Mouse (Mus musculus) T-helper 1 cell (primary cell): ENCODE measurements around the gene Itga9.

Experiments used
- in situ Hi-C: fragments of 300-600 bp; cut with MboI, MseI; formaldehyde crosslinking; loops from one replicate; pipeline ENCODE4 v1.15.1; 2025; ENCODE audit warnings: high pct_unique_total_duplicates

Itga9 gene

DNA sequence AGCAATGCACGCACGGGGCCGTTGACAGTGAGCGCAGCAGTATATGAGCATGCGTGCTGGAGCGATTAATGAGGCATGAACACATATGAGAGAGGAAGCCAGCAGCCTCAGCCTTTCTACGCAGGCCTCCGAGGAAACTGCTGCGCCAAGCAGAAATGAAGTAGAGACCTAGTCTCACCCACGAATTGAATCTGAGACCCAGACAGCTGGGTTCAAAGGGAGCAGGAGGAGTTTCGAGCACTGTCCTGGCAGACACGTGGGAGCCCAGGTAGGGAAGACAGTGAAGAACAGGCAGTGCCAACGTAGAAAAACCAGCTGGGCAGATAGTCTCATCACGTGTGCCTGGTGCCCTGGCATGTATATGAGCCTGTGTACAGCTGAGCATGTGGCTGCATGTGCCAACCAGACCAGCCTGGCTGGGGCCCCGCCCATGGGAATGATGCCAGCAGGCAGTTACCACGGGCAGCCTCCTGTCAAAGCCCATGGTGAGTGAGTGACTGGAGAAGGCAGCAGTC is 313.2 kb downstream of the Itga9 start:
- in situ Hi-C loops: loop anchor here (5.0 to 10.0 kb wide), 2 partner anchors 115 to 153 kb away; no protein-coding TSS in a partner anchor

DNA sequence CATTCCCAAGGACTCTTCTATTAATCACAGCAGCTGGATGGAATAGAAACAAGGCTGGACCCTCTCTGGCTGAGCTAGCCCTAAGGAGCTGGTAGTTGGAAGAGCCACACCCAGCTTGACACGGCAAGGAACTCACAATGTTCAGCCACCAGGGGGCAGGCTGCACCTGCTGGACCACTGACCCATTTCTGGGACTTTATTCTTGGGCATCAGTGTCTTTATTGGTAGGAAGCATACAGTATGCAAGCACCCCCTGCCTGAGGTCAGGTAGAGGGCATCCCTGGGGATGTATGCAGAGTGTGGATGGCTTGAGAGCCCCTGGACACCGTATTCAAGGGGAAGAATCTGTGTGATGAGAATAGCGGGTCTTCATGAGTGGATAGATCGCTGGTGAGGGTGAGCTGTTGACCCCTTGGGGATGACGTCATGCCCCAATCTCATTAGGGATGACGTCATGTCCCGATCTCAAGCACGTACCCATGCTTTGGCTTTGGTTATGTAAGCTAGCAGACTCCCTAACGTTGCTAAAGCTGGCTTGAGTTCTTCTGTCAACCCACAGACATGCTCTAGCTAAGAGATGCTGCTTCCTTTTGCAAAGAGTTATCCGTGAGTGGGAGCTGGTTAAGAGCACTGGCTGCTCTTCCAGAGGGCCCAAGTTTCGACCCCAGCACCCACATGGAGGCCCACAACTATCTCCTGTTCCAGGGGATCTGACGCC is 314.5 kb downstream of the Itga9 start:
- in situ Hi-C loops: loop anchor here (5.0 kb wide), 1 partner anchor 151 kb away; no protein-coding TSS in a partner anchor

DNA sequence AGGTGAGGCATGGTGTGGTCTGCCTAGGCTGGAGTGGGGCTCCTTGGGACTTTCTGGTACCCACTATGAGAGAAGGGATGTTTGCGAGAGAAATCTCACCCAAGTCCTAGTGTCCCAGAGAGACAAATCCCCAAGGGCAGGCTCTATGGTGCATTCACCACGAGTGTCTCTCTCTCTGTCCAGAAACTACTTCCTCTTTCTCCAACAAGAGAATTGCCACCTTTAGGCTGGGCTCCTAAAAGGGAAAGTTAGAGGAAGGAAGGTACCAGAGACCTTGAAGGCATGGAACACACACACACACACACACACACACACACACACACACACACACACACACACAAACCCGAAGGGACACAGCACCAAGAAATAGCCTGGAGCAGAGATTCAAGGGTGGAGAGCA is 315.4 kb downstream of the Itga9 start:
- in situ Hi-C loops: loop anchor here (5.0 kb wide), 1 partner anchor 150 kb away; no protein-coding TSS in a partner anchor

DNA sequence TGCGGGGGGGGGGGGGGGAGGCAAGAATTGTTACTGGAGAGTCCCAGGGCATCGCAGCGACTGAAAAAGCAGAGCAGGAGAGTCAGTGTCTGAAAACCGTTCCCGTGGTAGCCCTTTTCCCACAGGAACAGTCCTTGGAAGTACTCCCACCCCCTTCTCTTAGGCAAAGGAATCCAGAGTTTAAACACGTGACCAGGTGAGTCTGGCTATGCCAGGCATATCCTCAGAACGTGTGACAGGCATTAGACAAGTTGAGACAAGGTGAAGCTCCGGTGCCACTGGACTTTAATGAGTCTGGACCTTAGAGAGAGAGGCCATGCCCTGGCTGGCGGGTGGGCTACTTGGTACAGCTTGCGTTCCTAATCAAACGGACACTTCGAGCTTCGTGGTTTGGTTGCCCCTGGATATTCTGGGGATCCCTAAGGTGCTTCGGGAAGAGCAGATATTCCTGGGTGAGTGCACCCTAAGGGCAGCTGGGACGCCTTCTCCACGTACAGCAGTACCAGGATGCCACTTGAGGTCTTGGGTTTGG is 318.1 kb downstream of the Itga9 start:
- in situ Hi-C loops: loop anchor here (5.0 kb wide), 1 partner anchor 148 kb away; no protein-coding TSS in a partner anchor

GRCm38 (mm10) chr9:118925286-118926110 is 319.0 kb downstream of the Itga9 start:
- in situ Hi-C loops: no loop called here

- in situ Hi-C loops: no loop called here
Measured at GRCm38 (mm10) chr9:118926111-118926650, 319.7 kb downstream of the Itga9 start, which contains the start of gene Ctdspl. Gene Ctdspl (plus strand): TSS chr9:118926453.

- in situ Hi-C loops: no loop called here
Measured at GRCm38 (mm10) chr9:118926688-118927321, 320.3 kb downstream of the Itga9 start.

DNA sequence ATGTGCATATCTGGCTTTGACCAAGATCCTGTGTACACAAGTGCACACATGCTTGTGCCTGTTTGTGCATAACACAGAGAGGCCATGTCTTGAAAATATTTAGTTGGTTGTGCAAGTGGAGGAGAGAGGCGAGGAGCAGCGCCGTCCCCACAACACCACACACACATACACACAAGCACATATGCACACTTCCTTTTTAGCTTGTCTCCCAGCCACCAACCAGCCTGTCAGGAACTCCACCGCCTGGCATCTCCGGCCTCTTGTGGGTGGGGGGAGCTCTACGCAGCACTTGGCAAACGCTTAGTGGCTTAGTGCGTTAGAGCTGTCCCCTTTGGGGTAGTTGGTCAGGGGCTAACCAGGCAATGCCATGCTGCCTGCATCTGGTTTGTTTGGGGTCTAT is 321.0 kb downstream of the Itga9 start:
- in situ Hi-C loops: no loop called here

GRCm38 (mm10) chr9:118928007-118928406 is 321.5 kb downstream of the Itga9 start:
- in situ Hi-C loops: no loop called here

DNA sequence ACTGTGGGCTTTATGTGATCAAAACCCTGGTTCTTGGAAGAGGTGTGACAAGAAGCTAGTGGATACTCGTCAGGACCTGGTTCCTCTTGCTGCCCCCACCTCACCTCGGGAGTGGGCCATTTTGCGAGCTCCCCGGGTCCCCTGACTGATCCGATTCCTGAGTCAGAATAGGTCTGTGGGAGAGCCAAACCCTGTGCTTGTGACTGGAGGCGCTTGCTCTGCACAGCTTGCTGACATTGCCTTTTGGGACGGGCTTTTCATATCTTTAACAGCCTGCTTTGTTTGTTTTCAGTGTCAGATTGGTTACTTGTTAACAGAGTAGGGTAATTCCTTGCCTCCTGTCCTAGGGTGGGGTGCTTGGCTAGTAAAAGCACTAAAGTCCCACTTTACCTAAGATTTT is 322.2 kb downstream of the Itga9 start:
- in situ Hi-C loops: no loop called here

DNA sequence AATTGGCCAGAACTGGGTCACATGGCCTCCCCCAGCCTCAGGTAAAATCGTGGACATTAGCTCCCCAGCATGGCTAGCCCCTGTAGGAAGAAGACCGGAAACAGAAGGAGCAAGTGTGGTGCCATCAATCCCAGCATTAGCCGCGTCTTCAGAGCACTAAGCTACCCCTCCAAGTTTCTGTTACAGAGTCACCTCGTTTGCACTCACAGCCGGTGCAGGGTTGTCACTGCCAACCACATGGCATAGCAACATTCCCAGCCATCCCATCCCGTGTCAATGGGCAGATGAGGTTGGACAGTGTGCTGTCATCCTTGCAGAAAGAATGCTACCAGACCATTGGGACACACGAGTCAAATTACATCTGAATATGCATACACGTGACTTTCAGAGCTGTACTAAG is 324.1 kb downstream of the Itga9 start:
- in situ Hi-C loops: no loop called here

- in situ Hi-C loops: no loop called here
Measured at GRCm38 (mm10) chr9:118933800-118934199, 327.3 kb downstream of the Itga9 start.

- in situ Hi-C loops: no loop called here
Measured at GRCm38 (mm10) chr9:118934319-118934718, 327.8 kb downstream of the Itga9 start.

DNA sequence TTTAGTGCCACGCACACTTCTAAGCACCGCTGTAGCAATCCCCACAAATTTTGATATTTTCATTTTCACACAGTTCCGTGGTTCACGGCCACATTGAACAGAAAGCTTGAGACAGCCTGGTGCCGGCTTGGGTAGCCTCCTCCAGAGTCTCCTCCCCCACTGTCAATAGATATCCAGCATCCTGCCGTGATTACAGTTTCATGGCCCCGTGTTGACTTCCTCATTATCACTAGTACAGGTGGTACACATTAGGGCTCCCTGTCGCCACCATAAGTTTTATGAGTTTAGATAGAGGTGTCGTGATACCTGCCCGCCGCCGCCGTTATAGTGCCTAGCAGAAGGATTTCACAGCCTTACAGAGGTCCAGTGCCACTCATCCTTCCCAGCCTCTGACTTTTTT is 328.6 kb downstream of the Itga9 start:
- in situ Hi-C loops: no loop called here

DNA sequence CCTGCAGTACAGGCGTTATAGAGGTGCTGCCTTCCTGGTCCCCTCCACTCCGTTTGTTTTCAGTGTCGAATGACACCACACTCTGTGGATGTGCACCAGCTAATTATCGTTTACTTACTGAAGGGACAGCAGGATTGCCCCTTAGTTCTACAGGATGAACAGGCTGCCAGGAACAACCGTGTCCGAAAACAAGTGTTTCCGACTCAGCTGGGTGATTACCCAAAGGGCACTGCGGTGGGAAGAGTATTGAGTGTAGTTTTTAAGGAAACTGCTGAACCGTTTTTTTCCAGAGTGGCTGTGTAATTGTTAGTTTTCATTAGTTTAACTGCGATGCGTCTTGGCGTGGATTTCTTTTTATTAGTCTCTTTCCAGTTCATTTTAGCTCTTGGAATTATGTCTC is 329.6 kb downstream of the Itga9 start:
- in situ Hi-C loops: no loop called here

DNA sequence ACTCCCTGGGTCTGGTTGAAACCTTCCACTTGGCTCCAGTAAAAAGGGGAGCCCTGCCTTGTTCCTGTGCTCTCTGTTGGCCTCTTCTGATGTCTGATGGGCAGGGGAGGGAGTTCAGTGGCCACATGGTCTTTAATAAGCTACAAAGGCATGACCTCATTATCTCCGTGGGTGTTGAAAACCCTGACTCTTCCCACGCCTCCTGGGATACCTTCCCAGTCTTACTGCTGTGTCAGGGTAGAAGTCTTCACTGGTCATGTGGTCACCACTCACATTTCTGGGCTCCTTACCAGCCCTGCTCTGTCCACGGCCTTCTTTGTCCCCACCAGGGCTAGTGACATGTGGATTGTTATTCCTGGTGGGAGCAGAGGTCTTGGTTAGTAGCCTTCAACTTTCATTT is 331.0 kb downstream of the Itga9 start:
- in situ Hi-C loops: no loop called here

GRCm38 (mm10) chr9:118939410-118939809 is 332.9 kb downstream of the Itga9 start:
- in situ Hi-C loops: no loop called here

GRCm38 (mm10) chr9:118939831-118940230 is 333.3 kb downstream of the Itga9 start:
- in situ Hi-C loops: no loop called here

DNA sequence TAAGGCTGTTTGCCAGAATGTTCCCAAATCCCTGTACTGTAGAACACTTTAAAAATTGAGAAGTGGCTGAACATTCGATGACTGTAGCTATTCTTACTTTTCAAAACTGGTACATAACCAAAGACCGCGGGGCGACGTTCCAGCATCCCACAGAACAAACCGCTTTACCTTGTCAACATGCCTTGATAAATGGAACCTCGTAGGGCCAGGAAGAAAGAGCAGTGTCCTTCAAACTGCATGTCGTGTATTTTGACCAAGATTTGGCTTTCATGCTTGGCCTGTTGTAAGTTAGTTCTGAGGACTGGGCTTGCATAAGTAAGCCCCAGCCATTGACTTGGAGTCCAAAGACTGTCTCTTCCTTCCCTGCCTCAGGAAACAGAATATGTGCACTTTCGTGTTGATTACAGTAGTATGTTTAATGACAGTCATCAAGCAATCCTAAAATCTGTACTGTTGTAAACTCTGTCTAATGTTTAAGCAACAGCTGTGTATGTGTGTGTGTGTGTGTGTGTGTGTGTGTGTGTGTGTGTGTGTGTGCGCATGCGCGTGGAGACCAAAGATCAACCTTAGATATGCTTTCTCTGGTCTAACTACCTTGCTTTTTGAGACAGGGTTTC is 334.2 kb downstream of the Itga9 start:
- in situ Hi-C loops: no loop called here

DNA sequence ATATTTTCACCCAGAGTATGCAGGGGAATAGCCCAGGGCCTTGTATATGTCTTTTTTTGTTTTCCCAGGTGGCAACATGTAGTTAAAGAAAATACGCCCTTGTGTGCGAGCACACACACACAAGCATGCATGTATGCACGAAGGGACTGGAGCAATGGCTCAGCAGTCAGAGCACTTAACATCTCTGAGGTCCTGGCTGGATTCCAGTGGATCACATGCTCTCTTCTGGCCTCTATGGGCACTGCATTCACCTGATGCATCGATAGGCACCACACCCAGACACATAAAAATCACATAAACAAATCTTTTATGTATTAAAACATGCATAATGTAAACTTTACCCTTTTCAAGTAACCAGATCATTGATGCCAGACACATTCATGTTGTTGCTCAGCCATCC is 335.5 kb downstream of the Itga9 start:
- in situ Hi-C loops: no loop called here

DNA sequence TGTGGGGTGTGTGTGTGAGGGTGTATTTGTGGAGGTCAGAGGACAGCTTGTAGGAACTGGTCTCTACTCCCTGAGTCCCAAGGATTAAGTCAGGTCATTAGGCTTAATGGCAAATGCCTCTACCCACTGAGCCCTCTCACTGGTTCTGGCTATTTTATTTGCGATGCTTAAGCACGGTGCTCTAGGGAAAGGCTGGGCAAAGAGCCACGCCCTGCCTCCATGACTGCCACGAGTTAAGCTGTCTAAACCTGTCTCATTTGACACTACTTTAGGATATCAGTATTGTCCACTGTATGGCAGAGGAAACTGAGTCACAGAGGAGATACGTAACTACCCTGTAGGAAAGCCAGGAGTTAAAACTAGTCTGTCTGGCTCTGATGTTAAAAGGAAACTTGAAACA is 337.5 kb downstream of the Itga9 start:
- in situ Hi-C loops: no loop called here
